Mouse (Mus musculus) midbrain, embryonic 12.5 days (tissue): Measurements from ENCODE around the gene Adamtsl1. TPM values are rescaled to one million over a fixed set of nuclear protein-coding genes. Genes with fewer than 3 reads are reported as not detected.

ENCODE experiments used
- ATAC-seq: fragments of 200-750 bp; cut with Nextera tagmentation; 2 replicates; pipeline ENCODE4 v1.8.0; 2017; ENCODE audit warnings: low read depth, moderate TSS enrichment, moderate library complexity; ENCODE audit not compliant: low FRiP score
- H3K27ac ChIP-seq: fragments of 300-500 bp; sonication (generic); replicated peaks from 2 replicates; pipeline ENCODE4 v1.5.1; 2016; ENCODE audit warnings: mild to moderate bottlenecking
- H3K27me3 ChIP-seq: fragments of 300-500 bp; sonication (generic); 2 replicates; pipeline ENCODE4 v1.6.1; 2016; ENCODE audit warnings: mild to moderate bottlenecking
- H3K36me3 ChIP-seq: fragments of 300-500 bp; sonication (generic); 2 replicates; pipeline ENCODE4 v1.6.1; 2016
- H3K4me1 ChIP-seq: fragments of 300-500 bp; sonication (generic); 2 replicates; pipeline ENCODE4 v1.6.1; 2016
- H3K4me2 ChIP-seq: fragments of 300-500 bp; sonication (generic); replicated peaks from 2 replicates; pipeline ENCODE4 v1.6.1; 2016; ENCODE audit warnings: mild to moderate bottlenecking, moderate library complexity
- H3K4me3 ChIP-seq: fragments of 300-500 bp; sonication (generic); 2 replicates; pipeline ENCODE4 v1.5.1; 2016; ENCODE audit warnings: mild to moderate bottlenecking
- H3K9ac ChIP-seq: fragments of 300-500 bp; sonication (generic); replicated peaks from 2 replicates; pipeline ENCODE4 v1.6.1; 2016; ENCODE audit warnings: mild to moderate bottlenecking, moderate library complexity
- H3K9me3 ChIP-seq: fragments of 300-500 bp; sonication (generic); 2 replicates; pipeline ENCODE4 v1.6.1; 2016; ENCODE audit warnings: mild to moderate bottlenecking
- WGBS: fragments of 180-500 bp; shearing (Covaris S2); methylation state at CpG from one replicate; pipeline ENCODE4 v1.1.7; 2016; 5-methylcytosine and 5-hydroxymethylcytosine counted together
- polyA plus RNA-seq: library from polyadenylated mRNA; unstranded; fragments of >200 nt; fragmentation: Nextera tagmentation; extraction: Ambion mirVana; gene quantifications from 2 replicates; pipeline ENCODE4 v1.2.1, GENCODE M21; 2016

Gene Adamtsl1
- polyA plus RNA-seq, 1 experiment from 2014 or later, result 10.2 TPM

DNA sequence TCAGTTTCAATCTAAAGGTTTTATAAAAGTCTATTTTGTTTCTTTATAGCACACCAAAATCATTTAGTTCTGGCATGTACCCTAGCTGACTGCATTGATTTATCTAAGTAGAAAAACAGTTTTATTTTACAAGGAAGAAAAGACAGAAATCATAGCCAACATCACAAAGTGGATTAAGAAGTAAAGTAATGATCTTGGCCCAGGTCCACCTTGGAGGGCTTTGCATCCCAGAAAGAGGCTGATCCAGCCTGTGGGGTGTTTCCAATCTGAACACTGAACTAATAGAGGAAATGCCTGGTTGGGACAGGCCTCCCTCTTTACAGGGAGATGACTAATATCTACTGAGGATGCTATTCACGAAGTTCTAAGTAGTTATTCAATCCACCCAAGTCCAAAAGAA, 163.6 kb downstream of the Adamtsl1 start:
- Histone ChIP-seq H3K27ac (no peak overlapping the region), H3K9ac (no peak overlapping the region), H3K4me2 (no peak overlapping the region), H3K27me3 (no peaks in the 10 kb centered on the region), H3K36me3 (no peaks in the 10 kb centered on the region), H3K4me3 (no peak overlapping the region), H3K4me1 (no peaks in the 10 kb centered on the region), H3K9me3 (no peaks in the 10 kb centered on the region)
- 53% methylated on average over 1 of the region's 1 CpGs for WGBS
- no peak for ATAC-seq

DNA sequence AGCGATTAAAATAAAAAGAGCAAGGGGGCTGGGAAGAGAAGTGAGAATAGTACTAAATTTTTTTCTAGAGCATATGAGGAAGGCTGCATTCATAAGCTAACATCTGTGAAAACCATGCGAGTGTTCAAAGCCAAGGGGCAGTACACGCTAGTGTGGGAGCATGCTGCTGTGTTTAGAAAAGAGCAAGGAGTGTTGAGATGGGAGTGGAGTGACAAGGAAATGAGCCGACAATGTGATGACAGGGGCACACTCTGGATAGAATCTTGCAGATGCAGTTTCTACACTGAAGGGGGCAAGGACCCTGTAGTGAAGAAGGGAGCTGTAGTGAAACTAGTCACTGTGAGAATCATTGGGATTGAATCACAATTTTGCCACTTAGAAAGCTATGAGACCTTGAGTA, 172.2 kb downstream of the Adamtsl1 start:
- Histone ChIP-seq H3K27me3 (no peaks in the 10 kb centered on the region; the same call in 1 of the 2 replicates), H3K36me3 (no peaks in the 10 kb centered on the region), H3K27ac (no peak overlapping the region), H3K4me1 (no peaks in the 10 kb centered on the region), H3K9me3 (no peaks in the 10 kb centered on the region), H3K4me3 (no peak overlapping the region), H3K9ac (no peak overlapping the region), H3K4me2 (no peak overlapping the region)
- ATAC-seq, result no peak
- WGBS, result 92% methylated on average over 4 of the region's 4 CpGs

DNA sequence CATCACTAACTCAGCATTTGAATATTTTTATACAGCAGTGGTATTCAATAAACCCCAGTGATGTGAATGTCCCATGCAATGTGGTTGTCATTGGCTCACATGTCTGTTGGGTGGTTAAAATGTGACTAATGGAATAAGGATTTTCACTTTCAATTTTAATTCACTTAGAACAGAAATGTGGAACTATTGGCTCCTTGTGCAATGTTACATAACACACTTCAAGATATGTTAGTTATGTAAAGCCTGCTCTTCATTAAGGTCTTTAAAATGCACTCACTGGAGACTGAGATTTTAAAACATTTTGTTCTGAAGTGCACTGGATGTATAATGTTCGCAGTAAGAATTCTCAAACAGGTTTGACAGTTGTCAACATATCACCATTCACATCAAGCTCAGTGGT, 181.3 kb downstream of the Adamtsl1 start:
- H3K36me3 ChIP-seq, result no peaks in the 10 kb centered on the region
- H3K27me3 ChIP-seq, result no peaks in the 10 kb centered on the region; the same call in 1 of the 2 replicates
- no peak overlapping the region for H3K4me3 ChIP-seq
- H3K4me1 ChIP-seq, result no peaks in the 10 kb centered on the region
- no peak overlapping the region for H3K9ac ChIP-seq
- no peak overlapping the region for H3K4me2 ChIP-seq
- no peak overlapping the region for H3K27ac ChIP-seq
- ATAC-seq, result no peak
- H3K9me3 ChIP-seq, result no peaks in the 10 kb centered on the region
- 85% methylated on average over 1 of the region's 1 CpGs for WGBS

DNA sequence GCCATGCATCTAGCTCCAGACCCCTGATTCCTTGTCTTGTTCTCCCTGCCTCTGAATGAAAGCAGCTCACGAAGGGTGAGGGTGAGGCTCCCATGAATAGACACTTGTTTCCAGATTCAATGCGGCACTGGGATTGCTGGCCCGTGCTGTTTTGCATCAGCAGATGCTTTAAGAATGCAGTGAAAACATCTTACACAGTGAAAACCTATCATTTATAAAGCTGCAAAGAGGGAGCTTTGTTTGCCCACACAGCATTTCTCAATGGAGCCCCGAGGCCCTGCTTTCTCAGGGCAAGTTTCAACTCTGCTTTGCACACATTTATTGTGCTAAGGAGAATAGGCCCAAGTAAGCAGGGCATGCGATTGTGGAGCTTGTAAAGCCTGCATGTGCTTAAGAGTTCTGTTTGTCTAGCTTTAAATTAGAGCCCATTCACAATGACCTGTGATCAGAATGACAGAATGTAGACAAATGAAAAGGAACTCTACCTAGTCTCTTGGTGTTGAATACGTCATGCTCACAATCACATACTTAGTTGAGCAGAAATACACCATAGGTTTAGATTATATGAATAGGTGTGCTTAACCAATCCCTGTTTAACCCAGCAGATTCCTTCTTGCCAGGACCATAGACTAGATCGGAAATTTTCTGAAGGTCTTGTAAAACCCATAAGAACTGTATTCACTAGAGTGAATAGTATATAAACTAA, 193.5 kb downstream of the Adamtsl1 start:
- Histone ChIP-seq H3K36me3 (no peaks in the 10 kb centered on the region), H3K9ac (no peak overlapping the region), H3K27me3 (peaks cover 41% of the 10 kb centered on the region), H3K9me3 (no peaks in the 10 kb centered on the region), H3K4me2 (no peak overlapping the region), H3K27ac (peak overlapping the region; percentile 42), H3K4me1 (peaks cover 13% of the 10 kb centered on the region; the same call in 1 of the 2 replicates), H3K4me3 (no peak overlapping the region)
- 28% methylated on average over 7 of the region's 7 CpGs for WGBS
- peak; percentile 92 for ATAC-seq

DNA sequence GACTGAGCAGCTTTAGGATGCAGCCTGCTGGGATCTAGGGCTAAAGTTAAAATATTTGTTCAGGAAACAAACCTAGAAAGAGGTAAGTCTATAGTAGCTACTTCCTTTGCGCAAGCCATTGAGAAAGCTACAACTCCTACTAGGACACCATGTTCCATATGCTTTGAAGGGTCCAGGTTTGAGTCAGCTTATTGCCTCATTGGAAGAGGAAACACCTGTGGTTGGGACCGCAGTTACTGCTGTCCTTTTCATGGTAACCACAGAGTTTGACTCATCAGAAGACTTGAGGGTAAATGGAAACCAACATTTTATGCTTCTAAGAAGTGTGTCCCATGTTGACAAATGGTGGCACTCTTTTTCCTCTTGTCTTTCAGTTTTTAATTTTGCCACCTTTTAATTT, 195.7 kb downstream of the Adamtsl1 start:
- H3K4me1 ChIP-seq, result peaks cover 13% of the 10 kb centered on the region; the same call in 1 of the 2 replicates
- ATAC-seq, result no peak
- peaks cover 37% of the 10 kb centered on the region for H3K27me3 ChIP-seq
- no peaks in the 10 kb centered on the region for H3K36me3 ChIP-seq
- H3K9ac ChIP-seq, result no peak overlapping the region
- no peak overlapping the region for H3K27ac ChIP-seq
- H3K4me2 ChIP-seq, result no peak overlapping the region
- 91% methylated on average over 2 of the region's 2 CpGs for WGBS
- H3K4me3 ChIP-seq, result no peak overlapping the region
- no peaks in the 10 kb centered on the region for H3K9me3 ChIP-seq

DNA sequence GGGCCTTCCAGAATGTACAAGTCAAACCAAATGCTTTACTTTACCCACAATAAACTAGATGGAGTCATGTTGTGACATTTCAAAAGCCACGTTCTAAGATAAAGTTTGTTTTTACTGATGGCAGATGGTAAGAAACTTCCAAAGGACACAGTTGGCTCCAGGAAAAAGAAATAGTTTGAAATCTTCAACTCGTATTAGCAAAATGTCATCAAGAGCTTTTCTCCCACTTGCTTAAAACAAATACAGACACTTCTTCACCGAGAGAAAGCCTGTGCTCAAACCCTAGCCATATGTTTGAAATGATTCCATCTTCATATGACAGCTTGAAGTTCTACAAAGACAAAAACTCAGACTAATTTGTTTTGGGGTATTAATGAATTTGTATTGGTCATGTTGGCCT, 211.0 kb downstream of the Adamtsl1 start:
- H3K4me2 ChIP-seq, result no peak overlapping the region
- no peak overlapping the region for H3K27ac ChIP-seq
- H3K4me1 ChIP-seq, result no peaks in the 10 kb centered on the region
- H3K9me3 ChIP-seq, result no peaks in the 10 kb centered on the region
- H3K9ac ChIP-seq, result no peak overlapping the region
- 85% methylated on average over 3 of the region's 3 CpGs for WGBS
- no peak for ATAC-seq
- 0 out of 2 replicates have a peak, but pooled peaks cover 3% of the 10 kb centered on the region for H3K27me3 ChIP-seq
- H3K36me3 ChIP-seq, result no peaks in the 10 kb centered on the region
- no peak overlapping the region for H3K4me3 ChIP-seq

DNA sequence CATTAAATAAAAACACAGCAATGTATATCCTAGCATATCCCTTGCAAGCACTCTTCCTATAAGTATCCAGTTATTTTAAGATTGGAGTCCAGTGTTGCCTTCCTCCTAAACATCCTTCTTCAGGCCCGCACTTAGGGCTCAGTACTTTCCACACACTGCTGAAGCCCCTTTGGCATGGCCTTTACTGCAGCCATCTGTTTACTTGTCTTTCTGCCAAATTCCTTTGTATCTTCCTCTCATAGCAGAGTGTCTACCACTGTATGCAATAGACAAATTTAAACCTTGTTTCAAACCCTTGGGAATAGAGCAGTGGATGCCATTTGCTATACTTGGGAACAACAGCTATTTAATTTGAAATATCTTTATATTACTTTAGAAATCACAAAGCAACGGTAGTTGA, 213.8 kb downstream of the Adamtsl1 start:
- Histone ChIP-seq H3K4me1 (no peaks in the 10 kb centered on the region), H3K27me3 (0 out of 2 replicates have a peak, but pooled peaks cover 3% of the 10 kb centered on the region), H3K27ac (no peak overlapping the region), H3K4me2 (no peak overlapping the region), H3K4me3 (no peak overlapping the region), H3K9me3 (no peaks in the 10 kb centered on the region), H3K36me3 (no peaks in the 10 kb centered on the region), H3K9ac (no peak overlapping the region)
- 89% methylated on average over 2 of the region's 2 CpGs for WGBS
- ATAC-seq, result no peak

DNA sequence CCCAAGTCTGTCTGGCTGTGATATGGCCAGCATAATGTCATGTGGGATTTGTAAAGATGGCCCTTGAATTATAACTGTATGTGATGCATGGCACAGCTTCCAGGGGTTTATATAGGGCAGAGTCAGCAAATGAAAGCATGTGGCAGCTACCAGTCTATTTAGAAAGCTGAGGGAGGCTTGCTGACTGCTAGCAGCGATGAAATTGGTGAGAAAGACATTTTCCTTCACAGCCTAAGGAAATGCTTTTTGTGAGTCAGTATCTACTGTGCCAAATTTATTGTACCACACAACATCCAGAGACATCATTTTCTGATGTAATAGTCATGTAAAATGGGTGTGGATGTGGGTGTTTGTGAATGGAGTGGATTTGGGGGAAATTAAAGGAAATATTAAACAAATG, 214.4 kb downstream of the Adamtsl1 start:
- Histone ChIP-seq H3K27ac (no peak overlapping the region), H3K4me3 (no peak overlapping the region), H3K4me1 (no peaks in the 10 kb centered on the region), H3K36me3 (no peaks in the 10 kb centered on the region), H3K27me3 (0 out of 2 replicates have a peak, but pooled peaks cover 3% of the 10 kb centered on the region), H3K9ac (no peak overlapping the region), H3K4me2 (no peak overlapping the region), H3K9me3 (no peaks in the 10 kb centered on the region)
- 91% methylated on average over 1 of the region's 1 CpGs for WGBS
- no peak for ATAC-seq

DNA sequence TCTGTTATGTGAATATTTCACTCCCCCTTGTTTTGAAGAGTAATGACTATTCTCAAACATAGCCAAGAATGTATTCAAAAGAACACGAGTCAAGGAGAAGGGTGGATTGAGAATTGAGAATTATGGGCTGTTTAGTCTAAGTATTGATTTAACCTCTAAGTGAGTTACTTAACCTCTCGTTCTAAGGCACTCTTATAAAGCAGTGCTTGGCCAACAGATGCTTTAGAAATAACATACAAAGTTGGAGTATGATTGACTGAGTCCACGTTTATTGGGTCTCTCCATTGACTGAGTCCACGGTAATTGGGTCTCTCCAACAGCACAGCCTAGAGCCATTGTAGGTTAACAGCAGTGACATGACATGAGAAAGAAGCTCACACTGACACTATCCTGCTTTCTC, 226.5 kb downstream of the Adamtsl1 start:
- Histone ChIP-seq H3K4me1 (peaks cover 11% of the 10 kb centered on the region), H3K4me2 (no peak overlapping the region), H3K27me3 (peaks cover 46% of the 10 kb centered on the region), H3K27ac (no peak overlapping the region), H3K4me3 (no peak overlapping the region), H3K36me3 (no peaks in the 10 kb centered on the region), H3K9ac (no peak overlapping the region), H3K9me3 (no peaks in the 10 kb centered on the region)
- 82% methylated on average over 4 of the region's 4 CpGs for WGBS
- ATAC-seq, result no peak

DNA sequence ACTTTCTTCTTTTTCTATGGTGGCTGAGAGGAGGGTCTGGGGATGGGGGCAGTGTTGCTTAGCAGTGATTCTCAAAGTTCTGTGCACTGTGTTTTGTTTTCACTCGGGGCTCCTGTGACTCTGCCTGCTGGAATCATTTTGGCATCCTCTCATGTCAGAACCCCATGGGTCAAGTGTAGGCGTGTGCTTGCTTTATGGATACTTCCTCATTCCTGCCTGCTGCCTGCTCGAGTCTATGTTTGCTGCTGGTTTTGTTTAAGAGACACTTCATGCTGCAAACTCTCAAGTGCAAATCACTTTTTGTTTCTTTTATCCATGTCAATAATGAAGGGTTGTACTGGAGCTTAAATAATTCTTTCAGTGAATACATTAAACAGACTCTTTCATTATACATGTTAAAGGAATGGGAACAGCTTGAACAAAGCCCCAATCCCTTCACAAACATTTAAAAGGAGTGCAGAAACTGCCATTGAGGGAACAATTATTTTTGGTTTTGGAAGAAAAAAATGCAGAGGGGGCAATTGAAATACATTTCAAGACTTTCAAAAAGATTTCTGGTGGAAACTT, 227.9 kb downstream of the Adamtsl1 start:
- Histone ChIP-seq H3K36me3 (no peaks in the 10 kb centered on the region), H3K4me3 (no peak overlapping the region), H3K27ac (no peak overlapping the region), H3K9me3 (no peaks in the 10 kb centered on the region), H3K4me1 (peaks cover 11% of the 10 kb centered on the region), H3K4me2 (no peak overlapping the region), H3K9ac (no peak overlapping the region), H3K27me3 (peaks cover 41% of the 10 kb centered on the region)
- 5% methylated on average over 3 of the region's 3 CpGs for WGBS
- peak; percentile 87 for ATAC-seq

DNA sequence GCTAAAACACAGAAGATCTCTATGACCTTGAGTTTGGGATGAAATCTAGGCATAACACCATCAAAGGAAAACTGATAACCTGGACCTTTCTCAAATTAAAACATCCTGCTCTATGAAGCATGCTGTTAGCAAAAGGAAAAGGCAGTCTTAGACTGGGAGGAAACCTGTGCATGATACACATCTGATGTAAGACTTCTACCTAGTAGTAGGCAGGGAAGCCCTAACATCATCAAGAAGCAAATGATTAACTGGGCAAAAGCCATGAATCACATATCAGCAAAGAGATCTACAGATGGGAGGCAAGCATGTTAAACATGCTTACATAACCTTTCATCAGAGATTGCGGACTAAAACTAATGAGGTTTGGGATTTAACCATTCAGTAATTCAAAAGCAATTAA, 229.5 kb downstream of the Adamtsl1 start:
- no peak overlapping the region for H3K27ac ChIP-seq
- no peaks in the 10 kb centered on the region for H3K36me3 ChIP-seq
- peaks cover 11% of the 10 kb centered on the region for H3K4me1 ChIP-seq
- no peak overlapping the region for H3K4me2 ChIP-seq
- ATAC-seq, result no peak
- no peak overlapping the region for H3K9ac ChIP-seq
- no peak overlapping the region for H3K4me3 ChIP-seq
- peaks cover 29% of the 10 kb centered on the region for H3K27me3 ChIP-seq
- no peaks in the 10 kb centered on the region for H3K9me3 ChIP-seq
- WGBS, result 86% methylated on average over 1 of the region's 1 CpGs

DNA sequence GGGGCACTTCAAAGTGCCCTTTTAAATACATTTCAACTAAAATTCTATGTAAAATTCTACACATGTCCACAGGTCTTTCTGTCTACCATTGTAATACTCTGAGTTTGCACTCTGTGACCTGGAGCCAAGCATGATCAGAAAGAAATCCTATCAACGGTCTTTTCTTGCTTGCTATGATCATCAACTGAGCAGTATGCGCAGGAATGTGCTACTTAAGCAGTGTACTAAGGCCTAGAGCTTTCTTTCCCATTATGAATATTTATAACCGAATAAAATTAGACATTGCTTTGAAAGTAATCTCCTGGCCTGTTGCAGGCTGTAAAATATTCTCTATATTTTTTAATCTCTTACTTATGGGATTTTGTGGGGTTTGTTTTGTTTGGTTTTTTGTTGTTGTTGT, 248.7 kb downstream of the Adamtsl1 start:
- Histone ChIP-seq H3K27me3 (peaks cover 15% of the 10 kb centered on the region), H3K4me1 (peaks cover 11% of the 10 kb centered on the region), H3K9ac (no peak overlapping the region), H3K4me2 (no peak overlapping the region), H3K4me3 (no peak overlapping the region), H3K9me3 (no peaks in the 10 kb centered on the region), H3K27ac (no peak overlapping the region), H3K36me3 (no peaks in the 10 kb centered on the region)
- WGBS, result 53% methylated on average over 3 of the region's 3 CpGs
- peak; percentile 68 for ATAC-seq
